Mouse (Mus musculus) skeletal muscle tissue, postnatal 0 days (tissue): ENCODE measurements around the gene Hexa. TPM values are rescaled to one million over a fixed set of nuclear protein-coding genes. Genes with fewer than 3 reads are reported as not detected.

Source experiments
- polyA plus RNA-seq: library from polyadenylated mRNA; unstranded; fragments of >200 nt; fragmentation: Nextera tagmentation; extraction: Ambion mirVana; gene quantifications from 2 replicates; pipeline ENCODE4 v1.2.1, GENCODE M21; 2015

Gene Hexa
- 42.6 and 55.5 TPM in 2 replicates for polyA plus RNA-seq

DNA sequence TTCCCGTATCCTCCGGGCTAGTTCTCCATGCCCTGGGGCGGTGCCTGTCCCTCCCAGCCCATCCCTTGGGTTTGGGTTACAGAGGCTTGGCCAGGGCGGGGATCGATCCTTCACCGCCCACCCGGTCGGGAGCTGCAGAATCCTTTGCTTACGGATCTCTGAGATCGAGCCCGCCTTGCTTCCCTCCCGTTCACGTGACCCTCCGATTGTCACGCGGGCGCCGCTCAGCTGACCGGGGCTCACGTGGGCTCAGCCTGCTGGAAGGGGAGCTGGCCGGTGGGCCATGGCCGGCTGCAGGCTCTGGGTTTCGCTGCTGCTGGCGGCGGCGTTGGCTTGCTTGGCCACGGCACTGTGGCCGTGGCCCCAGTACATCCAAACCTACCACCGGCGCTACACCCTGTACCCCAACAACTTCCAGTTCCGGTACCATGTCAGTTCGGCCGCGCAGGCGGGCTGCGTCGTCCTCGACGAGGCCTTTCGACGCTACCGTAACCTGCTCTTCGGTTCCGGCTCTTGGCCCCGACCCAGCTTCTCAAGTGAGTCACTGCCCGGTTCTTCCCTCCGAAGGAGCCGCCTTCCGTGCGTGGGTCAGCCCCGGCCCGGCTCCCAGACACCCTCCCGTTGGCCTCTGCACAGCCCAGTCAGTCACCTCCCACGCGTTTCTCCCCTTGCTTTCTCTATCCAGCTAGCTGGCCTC, at the start of gene Hexa, which contains the start of gene Tmem202:
Hexa (plus strand) TSS at position 100 of the 697 bp plus-strand sequence.
Tmem202 (minus strand) TSS at position 407 of the 697 bp plus-strand sequence.

DNA sequence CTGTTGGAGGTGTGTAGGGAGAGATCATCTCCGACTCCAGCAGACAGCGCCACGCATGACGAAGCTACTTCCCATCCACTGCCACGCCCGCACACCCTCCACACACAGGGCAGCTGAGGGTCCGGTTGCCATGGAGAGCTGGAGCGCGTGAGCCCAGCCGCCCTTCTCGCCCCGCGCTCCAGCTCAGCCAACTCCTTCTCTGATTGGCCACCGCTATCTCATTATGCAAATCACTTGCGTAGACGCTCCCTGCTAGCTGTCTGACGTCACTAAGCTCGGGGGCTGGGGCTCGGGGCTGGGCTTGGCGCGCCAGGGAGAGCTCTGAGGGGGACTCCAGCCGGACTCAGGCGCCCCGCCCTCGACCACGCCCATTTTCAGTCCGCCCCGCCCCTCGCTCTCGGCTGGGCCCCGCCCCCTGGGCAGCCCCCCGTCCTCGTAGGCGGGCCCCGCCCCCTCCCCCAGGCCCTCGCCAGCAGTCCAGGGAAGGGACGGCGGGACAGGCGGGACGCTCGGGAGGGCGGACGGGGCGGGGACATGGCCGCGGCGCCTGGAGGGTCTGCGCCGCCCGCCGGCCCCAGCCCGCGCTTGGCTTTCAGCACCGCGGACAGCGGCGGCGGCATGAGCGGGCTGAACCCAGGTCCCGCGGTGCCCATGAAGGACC, 38.6 kb downstream of the Hexa start, which contains the start of gene Celf6:
Celf6 (plus strand) TSS at position 74 of the 661 bp plus-strand sequence.

Other genes starting within 250 kb of the Hexa start
- 9.6 and 12.7 TPM in 2 replicates for gene Adpgk, start 248.0 kb upstream of the Hexa start, polyA plus RNA-seq
- 4.7 and 5.8 TPM in 2 replicates for gene Bbs4, start 186.0 kb upstream of the Hexa start, polyA plus RNA-seq
- gene Arih1, start 52.9 kb upstream of the Hexa start, polyA plus RNA-seq = 10.7 and 11.5 TPM in 2 replicates
- gene Tmem202, start 307 bp downstream of the Hexa start, polyA plus RNA-seq = 0.22 and 0.60 TPM in 2 replicates
- gene Celf6, start 38.4 kb downstream of the Hexa start, polyA plus RNA-seq = 0.04 TPM in 1 of 2 replicates, not detected in the other
- 13.4 and 14.6 TPM in 2 replicates for gene Parp6, start 77.7 kb downstream of the Hexa start, polyA plus RNA-seq
- 1,677 and 1,779 TPM in 2 replicates for gene Pkm, start 116.8 kb downstream of the Hexa start, polyA plus RNA-seq
- gene Gramd2, start 140.6 kb downstream of the Hexa start, polyA plus RNA-seq = 0.36 and 0.85 TPM in 2 replicates
- 8.8 and 9.5 TPM in 2 replicates for gene Senp8, start 211.2 kb downstream of the Hexa start, polyA plus RNA-seq
- gene Myo9a, start 211.4 kb downstream of the Hexa start, polyA plus RNA-seq = 5.7 and 6.3 TPM in 2 replicates